Mouse (Mus musculus): ENCODE results near the gene Foxa2.

Gene Foxa2

GRCm38 (mm10) chr2:148004554-148005521 lies 41.9 kb downstream of the Foxa2 start:
- DNase-seq (ENCODE audit: low read depth, low spot score): no peak

GRCm38 (mm10) chr2:148003511-148003910 lies 43.3 kb downstream of the Foxa2 start:
- no peak for DNase-seq (ENCODE audit: low read depth, low spot score)

GRCm38 (mm10) chr2:147998206-147998966 lies 48.4 kb downstream of the Foxa2 start:
- no peak for DNase-seq (ENCODE audit: low read depth, low spot score)

GRCm38 (mm10) chr2:147996781-147997180 lies 50.0 kb downstream of the Foxa2 start:
- DNase-seq (ENCODE audit: low read depth, low spot score): no peak

- DNase-seq (ENCODE audit: low read depth, low spot score): no peak
Observed at GRCm38 (mm10) chr2:147993821-147994220, 52.9 kb downstream of the Foxa2 start.

GRCm38 (mm10) chr2:147992935-147993679 lies 53.7 kb downstream of the Foxa2 start:
- no peak for DNase-seq (ENCODE audit: low read depth, low spot score)

Measured in CD4-positive, CD25-positive, alpha-beta regulatory T cell, adult 2 months (primary cell).